Mouse (Mus musculus): Measurements from ENCODE around the gene Ttl.

The Ttl gene

DNA sequence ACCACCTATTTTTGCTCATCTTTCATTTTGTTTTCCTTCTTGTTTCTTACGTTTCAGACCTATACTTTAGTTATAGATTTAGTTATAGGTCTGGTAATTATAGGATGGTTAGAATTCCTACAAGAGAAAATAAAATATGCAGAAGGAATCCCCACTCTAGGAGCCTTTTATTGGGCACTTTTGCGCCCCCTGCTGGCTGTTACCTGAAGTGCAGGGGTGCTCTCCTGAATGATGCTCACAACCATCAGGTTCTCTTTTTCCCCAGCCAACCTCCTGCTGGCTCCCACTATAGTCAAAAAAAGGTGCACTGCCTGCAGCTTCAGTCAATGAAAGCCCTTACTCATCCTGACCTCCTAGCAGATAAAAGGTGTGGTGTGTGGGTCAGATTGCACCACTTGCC is 19.2 kb downstream of the Ttl start:
- DNase-seq (ENCODE audit: low spot score): no peak

DNA sequence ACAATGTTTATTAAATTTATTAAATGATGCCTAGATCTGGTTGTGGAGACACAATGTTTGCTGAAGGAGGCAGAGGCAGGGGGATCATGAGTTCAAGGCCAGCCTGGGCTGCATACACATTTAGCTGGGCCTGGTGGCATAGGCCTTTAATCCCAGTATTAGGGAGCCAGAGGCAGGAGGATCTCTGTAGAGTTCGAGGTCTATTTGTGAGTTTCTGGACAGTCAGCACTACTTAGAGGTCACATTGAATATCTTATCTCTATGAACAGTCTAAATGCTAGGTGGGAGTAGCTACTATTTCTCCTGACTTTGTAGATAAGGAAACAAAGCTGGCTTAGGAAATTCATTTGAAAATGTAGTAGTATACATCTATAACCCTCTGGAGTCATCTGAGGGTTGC is 21.8 kb downstream of the Ttl start:
- no peak for DNase-seq (ENCODE audit: low spot score)

- no peak for DNase-seq (ENCODE audit: low spot score)
Observed at GRCm38 (mm10) chr2:129090370-129090769, 24.6 kb downstream of the Ttl start.

- DNase-seq (ENCODE audit: low spot score): no peak
Observed at GRCm38 (mm10) chr2:129092810-129093209, 27.1 kb downstream of the Ttl start.

- DNase-seq (ENCODE audit: low spot score): no peak
Observed at GRCm38 (mm10) chr2:129093926-129094724, 28.4 kb downstream of the Ttl start.

DNA sequence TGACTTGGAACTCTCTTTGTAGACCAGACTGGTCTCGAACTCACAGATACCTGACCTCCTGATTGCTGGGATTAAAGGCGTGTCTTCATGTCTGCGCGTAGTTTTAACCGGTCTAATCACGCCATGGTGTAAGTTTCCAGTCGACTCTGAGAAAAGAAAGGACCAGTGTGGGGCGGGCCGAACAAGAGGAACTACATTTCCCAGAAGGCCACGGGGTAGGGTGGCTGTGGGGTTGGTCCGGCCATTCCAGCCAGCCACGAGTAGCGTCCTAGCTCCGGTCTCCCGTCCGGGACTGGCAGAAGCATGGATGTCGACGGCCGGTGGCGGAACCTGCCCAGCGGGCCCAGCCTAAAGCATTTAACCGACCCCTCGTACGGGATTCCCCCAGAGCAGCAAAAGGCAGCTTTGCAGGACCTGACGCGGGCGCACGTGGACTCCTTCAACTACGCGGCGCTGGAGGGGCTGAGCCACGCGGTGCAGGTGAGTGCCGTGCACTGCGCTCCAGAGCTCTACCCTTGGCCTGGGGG is 35.1 kb downstream of the Ttl start, which contains the start of gene Polr1b:
Gene Polr1b, plus strand, starts transcription at position 212 of the 527 bp plus-strand sequence.
- DNase-seq (ENCODE audit: low spot score): peak; percentile 92

DNA sequence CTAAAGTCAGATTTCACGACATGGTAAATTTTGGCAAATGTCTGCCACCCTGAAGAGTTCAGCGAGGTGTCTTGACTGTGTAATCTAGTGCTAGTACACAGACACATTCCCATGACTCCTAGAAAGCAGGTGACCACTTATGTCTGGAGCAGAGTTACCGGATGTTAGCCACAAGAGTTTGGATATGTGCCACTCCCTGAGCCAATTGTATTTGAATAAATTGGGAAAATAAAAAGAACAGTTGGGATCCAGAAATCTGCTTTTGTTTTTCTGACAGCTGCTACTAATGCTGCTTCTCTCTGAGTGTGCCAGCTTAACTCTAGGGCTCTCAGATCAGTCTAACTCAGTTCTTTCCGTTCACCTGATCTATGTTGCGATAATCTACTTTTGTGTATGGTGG is 47.2 kb downstream of the Ttl start:
- no peak for DNase-seq (ENCODE audit: low spot score)

DNA sequence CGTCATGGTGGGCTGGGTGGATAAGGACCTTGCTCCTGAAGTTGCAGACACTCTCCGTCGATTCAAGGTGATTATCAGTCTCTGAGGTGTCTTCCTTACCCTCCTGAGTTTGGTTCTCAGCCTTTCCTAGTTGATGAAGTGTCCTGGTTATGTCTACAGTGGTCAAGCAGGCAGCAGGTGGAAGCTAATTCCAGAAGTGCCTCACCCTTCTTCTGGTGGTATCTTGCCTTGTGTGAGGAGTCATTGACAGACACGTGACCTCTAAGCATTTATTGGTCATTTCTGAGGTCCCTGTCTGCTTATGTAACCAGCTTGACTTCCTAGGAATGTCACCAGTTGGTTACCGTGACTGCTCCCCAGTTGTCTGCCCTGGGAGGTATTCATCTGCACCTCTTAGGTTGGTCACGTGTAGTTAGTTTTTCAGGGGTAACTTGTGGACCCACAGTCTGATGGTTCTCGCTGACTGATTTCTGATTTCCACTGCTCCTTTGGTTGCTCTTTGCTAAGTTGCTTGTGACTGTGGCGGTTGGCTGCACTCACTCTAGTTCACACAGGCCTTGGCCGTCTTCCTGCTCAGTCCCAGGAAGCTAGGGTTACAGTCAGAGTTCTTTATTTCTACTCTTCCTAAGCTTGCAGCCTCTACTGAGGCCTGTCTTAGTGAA is 50.1 kb downstream of the Ttl start:
- DNase-seq (ENCODE audit: low spot score): no peak

- DNase-seq (ENCODE audit: low spot score): no peak
Observed at GRCm38 (mm10) chr2:129116368-129116739, 50.6 kb downstream of the Ttl start.

DNA sequence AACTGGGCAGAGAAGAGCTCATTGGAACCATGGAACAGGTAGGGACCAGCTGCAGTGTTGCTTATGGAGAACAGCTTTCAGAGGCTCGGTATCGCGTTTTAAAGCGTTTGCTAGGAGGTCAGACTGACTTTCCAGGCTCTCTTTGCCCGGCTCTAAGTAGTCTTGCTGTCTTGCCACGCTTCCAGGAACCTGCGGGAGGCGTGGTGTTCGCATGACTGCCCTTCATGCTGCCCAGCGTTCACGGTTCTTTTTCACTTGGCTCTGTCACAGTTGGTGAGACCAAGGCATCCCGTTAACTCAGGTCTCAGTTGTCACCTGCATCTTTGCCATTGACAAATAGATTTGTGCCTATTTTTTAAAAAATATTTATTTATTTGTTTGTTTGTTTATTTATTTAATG is 52.3 kb downstream of the Ttl start:
- DNase-seq (ENCODE audit: low spot score): no peak

- no peak for DNase-seq (ENCODE audit: low spot score)
Observed at GRCm38 (mm10) chr2:129121986-129122385, 56.2 kb downstream of the Ttl start.

- DNase-seq (ENCODE audit: low spot score): peak; percentile 97
Observed at GRCm38 (mm10) chr2:129129412-129129929, 63.7 kb downstream of the Ttl start, which contains the start of gene Chchd5. TSS of gene Chchd5 (plus strand) at chr2:129129700.

DNA sequence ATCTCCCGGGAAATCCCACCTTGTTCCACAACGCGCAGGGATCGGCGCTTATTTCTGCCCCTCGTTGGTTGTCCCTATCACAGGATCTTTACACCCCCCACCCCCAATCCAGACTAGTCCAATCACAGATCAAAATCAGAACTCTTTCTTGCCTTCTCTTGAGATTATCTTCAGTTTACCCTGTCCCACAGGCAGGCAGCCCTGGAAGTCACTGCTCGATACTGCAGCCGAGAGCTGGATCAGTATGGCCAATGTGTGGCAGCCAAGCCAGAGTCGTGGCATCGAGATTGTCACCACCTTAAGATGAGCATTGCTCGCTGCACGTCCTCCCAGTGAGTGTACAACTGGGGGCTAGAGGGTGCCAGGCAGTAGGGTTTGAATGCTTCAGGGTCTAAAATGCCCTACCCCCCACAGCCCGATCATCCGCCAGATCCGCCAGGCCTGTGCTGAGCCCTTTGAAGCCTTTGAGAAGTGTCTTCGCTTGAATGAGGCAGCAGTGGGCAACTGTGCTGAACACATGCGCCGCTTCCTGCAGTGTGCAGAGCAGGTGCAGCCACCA is 64.3 kb downstream of the Ttl start:
- peak; percentile 30 for DNase-seq (ENCODE audit: low spot score)

- DNase-seq (ENCODE audit: low spot score): no peak
Observed at GRCm38 (mm10) chr2:129130776-129131175, 65.0 kb downstream of the Ttl start.

GRCm38 (mm10) chr2:129132231-129132630 is 66.5 kb downstream of the Ttl start:
- DNase-seq (ENCODE audit: low spot score): no peak

- peak; percentile 52 for DNase-seq (ENCODE audit: low spot score)
Observed at GRCm38 (mm10) chr2:129133006-129133805, 67.5 kb downstream of the Ttl start.

- DNase-seq (ENCODE audit: low spot score): no peak
Observed at GRCm38 (mm10) chr2:129139906-129140305, 74.2 kb downstream of the Ttl start.
